Mouse (Mus musculus): ENCODE data around the gene Thrb. TPM values are rescaled to one million over a fixed set of nuclear protein-coding genes. Genes with fewer than 3 reads are reported as not detected.

The Thrb gene
- polyA plus RNA-seq, 1 experiment from 2014 or later, result 1.0 TPM

DNA sequence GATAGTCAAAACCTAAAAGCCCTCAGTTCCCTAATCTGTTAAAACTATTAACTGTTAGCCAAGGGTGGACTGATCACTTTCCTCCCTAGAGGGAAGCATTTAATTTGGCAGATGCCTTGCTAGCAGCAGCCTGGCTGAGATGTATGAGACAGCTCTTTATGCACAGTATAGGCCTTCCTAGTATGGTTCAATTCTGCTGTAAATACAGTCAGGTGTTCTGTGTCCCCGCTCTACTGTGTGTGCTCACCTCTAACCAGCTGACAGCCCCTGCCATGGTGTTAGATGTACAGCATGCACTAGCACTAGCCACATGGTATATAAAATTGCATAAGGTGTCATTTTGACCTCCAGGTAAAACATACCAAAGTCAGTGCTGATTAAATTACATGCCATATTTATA lies 176.7 kb downstream of the Thrb start:
- Histone ChIP-seq H3K4me3 (ENCODE audit: low read depth, low read length) (no peak overlapping the region), H3K4me1 (ENCODE audit: control insufficient read depth, insufficient read depth, low read length) (no peaks in the 10 kb centered on the region), H3K4me2 (ENCODE audit: low read depth, low read length) (no peak overlapping the region), H3K27me3 (ENCODE audit: control insufficient read depth, insufficient read depth, low read length) (no peaks in the 10 kb centered on the region), H3K9ac (replicated peaks; ENCODE audit: low read length) (no peak overlapping the region), H3K36me3 (replicated peaks; ENCODE audit: control insufficient read depth, insufficient read depth, low read depth, low read length) (no peaks in the 10 kb centered on the region), H3K27ac (replicated peaks; ENCODE audit: low read depth, low read length) (no peak overlapping the region), H3K9me3 (replicated peaks; ENCODE audit: control insufficient read depth, low read length) (no peaks in the 10 kb centered on the region)
- no peak for ATAC-seq (replicated peaks; ENCODE audit: insufficient number of reproducible peaks, low FRiP score, low TSS enrichment, low read depth)
- DNase-seq (ENCODE audit: low spot score), result no peak
- WGBS, result 91% methylated on average over 1 of the region's 1 CpGs

DNA sequence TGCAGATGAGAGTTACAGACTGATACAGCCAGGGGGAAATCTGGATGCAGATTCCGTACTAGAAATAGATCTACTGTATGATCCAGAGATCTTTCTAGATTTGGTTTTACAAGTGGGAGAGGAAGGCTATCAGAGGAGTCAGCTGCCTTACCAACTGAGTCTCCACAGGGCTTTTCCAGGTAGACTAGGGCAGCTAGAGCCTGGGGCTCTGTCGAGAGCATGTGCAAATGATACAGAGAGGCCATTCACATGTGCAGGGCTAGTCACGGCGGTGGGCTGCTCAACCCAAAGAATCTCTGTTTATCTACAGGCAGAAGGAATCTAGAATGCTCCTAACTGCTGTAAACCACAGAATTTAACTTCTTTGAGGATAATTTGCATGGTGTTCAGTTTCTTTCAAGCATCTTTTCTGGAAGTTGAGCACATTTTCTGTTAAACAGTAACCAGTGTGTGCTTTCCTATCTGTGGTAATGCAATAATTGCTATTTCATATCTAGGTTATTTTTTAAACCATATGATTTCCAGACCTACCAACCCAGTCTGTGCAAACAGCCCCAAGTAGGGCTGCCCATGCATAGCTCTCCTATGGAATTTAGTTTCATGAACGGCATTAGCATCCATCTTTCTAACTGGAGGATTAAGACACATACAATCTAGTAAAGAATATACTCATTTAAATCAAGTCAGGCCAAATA lies 185.1 kb downstream of the Thrb start:
- Histone ChIP-seq H3K9ac (replicated peaks; ENCODE audit: low read length) (no peak overlapping the region), H3K4me2 (ENCODE audit: low read depth, low read length) (no peak overlapping the region), H3K4me3 (ENCODE audit: low read depth, low read length) (no peak overlapping the region), H3K4me1 (ENCODE audit: control insufficient read depth, insufficient read depth, low read length) (no peaks in the 10 kb centered on the region), H3K9me3 (replicated peaks; ENCODE audit: control insufficient read depth, low read length) (no peaks in the 10 kb centered on the region), H3K27me3 (ENCODE audit: control insufficient read depth, insufficient read depth, low read length) (no peaks in the 10 kb centered on the region), H3K36me3 (replicated peaks; ENCODE audit: control insufficient read depth, insufficient read depth, low read depth, low read length) (no peaks in the 10 kb centered on the region), H3K27ac (replicated peaks; ENCODE audit: low read depth, low read length) (no peak overlapping the region)
- no peak for ATAC-seq (replicated peaks; ENCODE audit: insufficient number of reproducible peaks, low FRiP score, low TSS enrichment, low read depth)
- 64% methylated on average over 5 of the region's 5 CpGs for WGBS
- DNase-seq (ENCODE audit: low spot score), result no peak

DNA sequence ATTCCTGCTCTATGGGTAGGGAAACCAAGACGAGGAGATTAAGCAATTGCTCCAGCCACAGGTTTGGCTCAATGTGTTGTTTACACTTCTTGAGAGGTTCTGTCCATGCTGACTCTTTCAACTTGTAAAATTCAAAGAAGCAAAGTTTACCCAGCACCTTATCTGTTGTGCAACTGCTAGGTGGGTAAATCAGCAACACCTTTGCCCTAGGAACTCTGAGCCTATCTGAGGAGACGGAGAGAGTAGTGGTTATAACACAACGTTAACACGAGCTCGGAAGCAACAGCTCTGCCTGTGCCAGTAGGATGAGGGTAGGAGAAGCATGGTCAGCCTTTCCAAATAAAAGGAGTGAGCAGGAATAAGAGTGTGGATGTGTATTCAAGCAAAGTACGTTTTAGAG lies 185.8 kb downstream of the Thrb start:
- no peak overlapping the region for H3K4me2 ChIP-seq (ENCODE audit: low read depth, low read length)
- 81% methylated on average over 6 of the region's 6 CpGs for WGBS
- no peaks in the 10 kb centered on the region for H3K36me3 ChIP-seq (replicated peaks; ENCODE audit: control insufficient read depth, insufficient read depth, low read depth, low read length)
- DNase-seq (ENCODE audit: low spot score), result no peak
- no peaks in the 10 kb centered on the region for H3K27me3 ChIP-seq (ENCODE audit: control insufficient read depth, insufficient read depth, low read length)
- H3K9me3 ChIP-seq (replicated peaks; ENCODE audit: control insufficient read depth, low read length), result no peaks in the 10 kb centered on the region
- H3K27ac ChIP-seq (replicated peaks; ENCODE audit: low read depth, low read length), result no peak overlapping the region
- H3K4me1 ChIP-seq (ENCODE audit: control insufficient read depth, insufficient read depth, low read length), result no peaks in the 10 kb centered on the region
- H3K4me3 ChIP-seq (ENCODE audit: low read depth, low read length), result no peak overlapping the region
- ATAC-seq (replicated peaks; ENCODE audit: insufficient number of reproducible peaks, low FRiP score, low TSS enrichment, low read depth), result no peak
- H3K9ac ChIP-seq (replicated peaks; ENCODE audit: low read length), result no peak overlapping the region

DNA sequence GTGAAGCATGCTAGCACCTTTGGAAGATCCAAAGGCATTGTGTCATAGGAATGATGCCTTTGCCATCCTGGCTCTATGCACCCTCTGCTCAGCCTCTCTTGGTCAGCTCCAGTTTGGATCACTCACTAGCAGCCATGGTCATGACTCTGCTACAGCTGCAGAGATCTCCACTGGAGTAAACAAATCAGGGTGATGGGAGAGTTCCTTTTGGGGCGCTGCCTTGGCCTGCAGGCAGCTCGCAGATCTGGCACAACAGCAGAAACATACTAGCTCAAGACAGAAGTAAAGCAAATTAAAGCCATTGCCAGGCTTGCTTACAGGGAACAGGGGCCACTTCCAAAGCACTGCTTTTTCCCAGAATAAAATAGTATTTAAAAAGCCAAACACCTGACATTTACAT lies 186.6 kb downstream of the Thrb start:
- WGBS, result 83% methylated on average over 2 of the region's 2 CpGs
- H3K27ac ChIP-seq (replicated peaks; ENCODE audit: low read depth, low read length), result no peak overlapping the region
- DNase-seq (ENCODE audit: low spot score) (no peak), ATAC-seq (replicated peaks; ENCODE audit: insufficient number of reproducible peaks, low FRiP score, low TSS enrichment, low read depth) (no peak)
- H3K27me3 ChIP-seq (ENCODE audit: control insufficient read depth, insufficient read depth, low read length), result no peaks in the 10 kb centered on the region
- H3K4me2 ChIP-seq (ENCODE audit: low read depth, low read length), result no peak overlapping the region
- no peaks in the 10 kb centered on the region for H3K4me1 ChIP-seq (ENCODE audit: control insufficient read depth, insufficient read depth, low read length)
- no peaks in the 10 kb centered on the region for H3K36me3 ChIP-seq (replicated peaks; ENCODE audit: control insufficient read depth, insufficient read depth, low read depth, low read length)
- no peak overlapping the region for H3K9ac ChIP-seq (replicated peaks; ENCODE audit: low read length)
- H3K4me3 ChIP-seq (ENCODE audit: low read depth, low read length), result no peak overlapping the region
- H3K9me3 ChIP-seq (replicated peaks; ENCODE audit: control insufficient read depth, low read length), result no peaks in the 10 kb centered on the region

DNA sequence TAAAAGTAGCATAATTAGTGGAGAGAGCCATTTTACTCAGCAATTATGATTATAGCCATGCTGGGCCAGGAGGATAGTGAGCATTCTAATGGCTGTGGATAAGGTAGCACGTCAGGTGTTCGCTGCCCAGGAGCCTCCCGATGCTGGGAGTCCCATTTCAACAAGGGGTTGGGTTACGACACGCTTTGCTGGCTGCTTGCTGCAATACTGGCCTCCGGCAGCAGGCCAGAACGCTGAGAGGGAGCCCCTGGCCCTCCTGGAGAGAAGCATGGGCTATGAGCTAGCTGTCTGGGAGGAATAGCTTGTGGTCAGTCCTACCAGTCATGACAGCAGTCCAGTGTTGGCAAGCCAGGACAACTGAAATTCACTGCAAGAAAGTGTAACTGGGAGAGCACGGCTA lies 187.2 kb downstream of the Thrb start:
- H3K9me3 ChIP-seq (replicated peaks; ENCODE audit: control insufficient read depth, low read length), result no peaks in the 10 kb centered on the region
- H3K4me1 ChIP-seq (ENCODE audit: control insufficient read depth, insufficient read depth, low read length), result no peaks in the 10 kb centered on the region
- H3K9ac ChIP-seq (replicated peaks; ENCODE audit: low read length), result no peak overlapping the region
- H3K4me2 ChIP-seq (ENCODE audit: low read depth, low read length), result no peak overlapping the region
- no peaks in the 10 kb centered on the region for H3K27me3 ChIP-seq (ENCODE audit: control insufficient read depth, insufficient read depth, low read length)
- H3K36me3 ChIP-seq (replicated peaks; ENCODE audit: control insufficient read depth, insufficient read depth, low read depth, low read length), result no peaks in the 10 kb centered on the region
- H3K4me3 ChIP-seq (ENCODE audit: low read depth, low read length), result no peak overlapping the region
- DNase-seq (ENCODE audit: low spot score) (peak; percentile 7), ATAC-seq (replicated peaks; ENCODE audit: insufficient number of reproducible peaks, low FRiP score, low TSS enrichment, low read depth) (no peak)
- no peak overlapping the region for H3K27ac ChIP-seq (replicated peaks; ENCODE audit: low read depth, low read length)
- 41% methylated on average over 8 of the region's 8 CpGs for WGBS

DNA sequence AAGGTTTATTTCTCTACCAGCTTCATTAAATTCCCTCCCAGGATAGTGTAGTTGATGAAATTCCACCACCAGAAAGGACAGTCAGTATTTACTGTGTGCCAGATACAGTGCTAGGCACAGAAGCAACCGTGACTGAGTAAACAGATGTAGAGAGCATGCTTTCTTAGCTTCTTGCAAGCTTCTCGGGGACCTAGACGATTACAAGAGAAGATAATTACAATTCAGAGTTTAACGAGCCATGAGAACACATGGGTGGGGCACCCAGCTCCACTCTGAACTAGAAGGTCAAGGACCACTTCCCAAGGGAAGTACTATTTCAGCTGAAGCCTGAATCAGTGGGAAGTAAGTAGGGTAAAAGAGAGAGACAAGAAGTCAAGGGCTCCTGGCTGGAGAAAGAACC lies 190.3 kb downstream of the Thrb start:
- ATAC-seq (replicated peaks; ENCODE audit: insufficient number of reproducible peaks, low FRiP score, low TSS enrichment, low read depth) (no peak), DNase-seq (ENCODE audit: low spot score) (no peak)
- H3K9me3 ChIP-seq (replicated peaks; ENCODE audit: control insufficient read depth, low read length), result no peaks in the 10 kb centered on the region
- no peaks in the 10 kb centered on the region for H3K36me3 ChIP-seq (replicated peaks; ENCODE audit: control insufficient read depth, insufficient read depth, low read depth, low read length)
- no peak overlapping the region for H3K27ac ChIP-seq (replicated peaks; ENCODE audit: low read depth, low read length)
- no peaks in the 10 kb centered on the region for H3K27me3 ChIP-seq (ENCODE audit: control insufficient read depth, insufficient read depth, low read length)
- H3K4me2 ChIP-seq (ENCODE audit: low read depth, low read length), result no peak overlapping the region
- WGBS, result 49% methylated on average over 4 of the region's 4 CpGs
- no peak overlapping the region for H3K4me3 ChIP-seq (ENCODE audit: low read depth, low read length)
- no peak overlapping the region for H3K9ac ChIP-seq (replicated peaks; ENCODE audit: low read length)
- H3K4me1 ChIP-seq (ENCODE audit: control insufficient read depth, insufficient read depth, low read length), result no peaks in the 10 kb centered on the region

DNA sequence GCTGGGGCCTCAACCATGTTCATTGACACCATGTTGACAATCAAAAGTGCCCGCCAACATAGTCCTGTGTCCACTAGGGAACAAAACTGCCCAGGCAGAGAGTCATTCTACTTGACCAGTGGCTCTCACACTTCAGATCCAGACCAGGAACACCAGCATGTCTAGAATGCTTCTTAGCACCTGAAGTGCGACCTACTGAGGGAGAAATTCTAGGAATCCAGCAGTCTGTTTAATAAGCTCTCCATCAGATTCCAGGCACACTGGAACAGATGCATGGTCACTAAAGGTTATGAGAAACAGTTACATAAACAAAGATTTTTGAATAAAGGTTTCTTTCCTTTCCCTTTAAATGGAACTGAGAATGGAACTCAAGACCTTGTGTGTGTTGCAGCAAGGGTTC lies 192.2 kb downstream of the Thrb start:
- DNase-seq (ENCODE audit: low spot score), result no peak
- H3K4me1 ChIP-seq (ENCODE audit: control insufficient read depth, insufficient read depth, low read length), result no peaks in the 10 kb centered on the region
- no peaks in the 10 kb centered on the region for H3K36me3 ChIP-seq (replicated peaks; ENCODE audit: control insufficient read depth, insufficient read depth, low read depth, low read length)
- H3K9ac ChIP-seq (replicated peaks; ENCODE audit: low read length), result no peak overlapping the region
- H3K27ac ChIP-seq (replicated peaks; ENCODE audit: low read depth, low read length), result no peak overlapping the region
- no peak for ATAC-seq (replicated peaks; ENCODE audit: insufficient number of reproducible peaks, low FRiP score, low TSS enrichment, low read depth)
- H3K9me3 ChIP-seq (replicated peaks; ENCODE audit: control insufficient read depth, low read length), result no peaks in the 10 kb centered on the region
- H3K27me3 ChIP-seq (ENCODE audit: control insufficient read depth, insufficient read depth, low read length), result no peaks in the 10 kb centered on the region
- no peak overlapping the region for H3K4me3 ChIP-seq (ENCODE audit: low read depth, low read length)
- 74% methylated on average over 2 of the region's 2 CpGs for WGBS
- no peak overlapping the region for H3K4me2 ChIP-seq (ENCODE audit: low read depth, low read length)

DNA sequence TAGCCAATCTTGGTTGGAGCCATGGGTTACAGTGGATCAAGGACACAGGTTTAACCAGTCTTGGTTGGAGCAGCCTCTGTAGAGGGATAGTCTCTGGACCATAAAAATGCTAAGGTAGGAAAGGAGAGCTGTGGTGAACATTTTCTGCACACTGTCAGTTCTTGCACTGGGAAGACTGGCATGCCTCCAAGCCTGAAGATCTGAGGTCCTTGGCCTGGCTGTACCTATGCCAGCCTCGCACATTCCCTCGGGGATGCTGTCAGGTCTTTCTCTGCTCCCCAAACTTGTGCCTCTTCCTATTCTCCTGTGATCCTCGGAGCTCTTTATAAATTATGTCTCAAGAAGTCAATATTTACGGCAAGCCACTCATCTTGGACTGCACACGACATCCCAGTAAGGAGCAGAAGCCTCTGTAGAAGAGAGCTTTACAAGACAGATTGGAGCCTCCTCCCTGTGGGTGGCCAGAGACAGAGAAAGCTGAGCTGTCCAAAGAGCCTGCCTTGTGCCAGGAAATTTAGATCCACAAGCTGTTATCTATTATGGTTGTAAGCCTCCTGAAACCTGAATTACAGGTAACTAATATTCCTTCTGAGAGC lies 199.8 kb downstream of the Thrb start:
- H3K4me3 ChIP-seq (ENCODE audit: low read depth, low read length), result no peak overlapping the region
- H3K9me3 ChIP-seq (replicated peaks; ENCODE audit: control insufficient read depth, low read length), result no peaks in the 10 kb centered on the region
- H3K27ac ChIP-seq (replicated peaks; ENCODE audit: low read depth, low read length), result no peak overlapping the region
- ATAC-seq (replicated peaks; ENCODE audit: insufficient number of reproducible peaks, low FRiP score, low TSS enrichment, low read depth) (no peak), DNase-seq (ENCODE audit: low spot score) (no peak)
- no peak overlapping the region for H3K9ac ChIP-seq (replicated peaks; ENCODE audit: low read length)
- no peaks in the 10 kb centered on the region for H3K4me1 ChIP-seq (ENCODE audit: control insufficient read depth, insufficient read depth, low read length)
- 83% methylated on average over 5 of the region's 5 CpGs for WGBS
- H3K27me3 ChIP-seq (ENCODE audit: control insufficient read depth, insufficient read depth, low read length), result no peaks in the 10 kb centered on the region
- H3K36me3 ChIP-seq (replicated peaks; ENCODE audit: control insufficient read depth, insufficient read depth, low read depth, low read length), result no peaks in the 10 kb centered on the region
- H3K4me2 ChIP-seq (ENCODE audit: low read depth, low read length), result no peak overlapping the region
